Mouse (Mus musculus): ENCODE measurements around the gene Ddx3x.

DNA sequence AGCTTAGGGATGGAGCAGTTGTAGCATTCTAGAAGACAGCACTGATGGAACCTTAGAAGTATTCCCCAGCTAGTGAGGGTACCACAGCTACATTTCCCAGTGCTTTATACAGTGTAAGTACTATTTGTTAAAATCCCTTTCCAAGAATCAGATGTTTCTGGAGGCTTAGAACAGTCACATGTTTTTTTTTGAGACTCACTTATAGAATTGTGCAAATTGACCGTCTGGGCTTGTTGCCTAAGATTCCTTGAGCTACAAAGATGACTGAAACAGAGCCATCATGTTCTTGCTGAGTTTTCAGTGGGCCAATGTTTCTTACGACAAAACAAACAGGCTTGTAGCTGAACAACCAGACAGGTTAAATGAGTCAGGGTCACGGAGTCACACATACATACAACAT is 26.5 kb upstream of the Ddx3x start:
- TF ChIP-seq CTCF (IDR thresholded peaks at IDR 0.05; ENCODE audit: low read depth) (no peak), EP300 (IDR thresholded peaks at IDR 0.05; ENCODE audit: low read depth) (no peak)
